Mouse (Mus musculus) G1E (cell line): ENCODE data around the gene Sub1. TPM values are rescaled to one million over a fixed set of nuclear protein-coding genes. Genes with fewer than 3 reads are reported as not detected.

ENCODE experiments used
- ATAC-seq: 2 replicates; pipeline ENCODE4 v1.8.0; 2016; ENCODE audit warnings: mild to moderate bottlenecking; ENCODE audit not compliant: insufficient number of reproducible peaks, poor library complexity, low FRiP score, severe bottlenecking; ENCODE audit errors: extremely low read depth
- DNase-seq: peaks from one replicate; pipeline ENCODE4 v3.0.0; 2012; ENCODE audit warnings: low spot score
- H3K27me3 ChIP-seq: 2 replicates; pipeline ENCODE4 v1.6.1; 2012; ENCODE audit warnings: mild to moderate bottlenecking, low read length, inconsistent platforms; ENCODE audit not compliant: insufficient read depth
- H3K36me3 ChIP-seq: replicated peaks from 2 replicates; pipeline ENCODE3; 2012; ENCODE audit warnings: mild to moderate bottlenecking, inconsistent platforms
- H3K4me1 ChIP-seq: 2 replicates; pipeline ENCODE4 v1.6.1; 2012; ENCODE audit warnings: low read depth, low read length, inconsistent platforms, mixed read lengths; ENCODE audit not compliant: insufficient read depth
- H3K4me3 ChIP-seq: 2 replicates; pipeline ENCODE4 v1.5.1; 2012; ENCODE audit warnings: low read depth, mild to moderate bottlenecking, inconsistent platforms, low read length, moderate library complexity, mixed read lengths
- H3K9me3 ChIP-seq: replicated peaks from 2 replicates; pipeline ENCODE4 v1.6.1; 2012; ENCODE audit warnings: inconsistent platforms
- CTCF ChIP-seq: IDR thresholded peaks from 2 replicates; pipeline ENCODE4 v1.5.1; 2012; ENCODE audit warnings: low read depth, low read length, inconsistent platforms, mixed read lengths
- GATA1 ChIP-seq: IDR thresholded peaks from 2 replicates; pipeline ENCODE4 v1.6.1; 2012; ENCODE audit warnings: borderline replicate concordance, low read length, inconsistent platforms, mixed read lengths
- GATA2 ChIP-seq: IDR thresholded peaks from 2 replicates; pipeline ENCODE4 v1.6.1; 2012; ENCODE audit warnings: low read depth, low read length, inconsistent platforms, borderline replicate concordance
- POLR2AphosphoS5 ChIP-seq: IDR thresholded peaks from 2 replicates; pipeline ENCODE4 v1.6.1; 2012; ENCODE audit warnings: low read depth, low read length, inconsistent platforms; ENCODE audit not compliant: insufficient replicate concordance
- TAL1 ChIP-seq: conservative IDR thresholded peaks from 2 replicates; pipeline ENCODE4 v1.6.1; 2012; ENCODE audit warnings: low read depth, low read length, inconsistent platforms, mixed read lengths
- polyA plus RNA-seq: library from polyadenylated mRNA; stranded (reverse); fragments of >175 nt; gene quantifications from 2 replicates; pipeline ENCODE4 v1.2.3, GENCODE M21; 2012
- total RNA-seq, 2 experiments: library from RNA; stranded (forward) in 1 of 2; stranded (reverse) in 1 of 2; fragments of 200-1000 nt in 1 of 2; fragments of >200 nt in 1 of 2; fragmentation: Nextera tagmentation in 1 of 2; gene quantifications; 2 replicates each; pipeline ENCODE4 v1.2.3; 2014 to 2017

Sub1 gene
- total and polyA plus RNA-seq, 3 experiments, result 28.4 to 945 (median 308) TPM

DNA sequence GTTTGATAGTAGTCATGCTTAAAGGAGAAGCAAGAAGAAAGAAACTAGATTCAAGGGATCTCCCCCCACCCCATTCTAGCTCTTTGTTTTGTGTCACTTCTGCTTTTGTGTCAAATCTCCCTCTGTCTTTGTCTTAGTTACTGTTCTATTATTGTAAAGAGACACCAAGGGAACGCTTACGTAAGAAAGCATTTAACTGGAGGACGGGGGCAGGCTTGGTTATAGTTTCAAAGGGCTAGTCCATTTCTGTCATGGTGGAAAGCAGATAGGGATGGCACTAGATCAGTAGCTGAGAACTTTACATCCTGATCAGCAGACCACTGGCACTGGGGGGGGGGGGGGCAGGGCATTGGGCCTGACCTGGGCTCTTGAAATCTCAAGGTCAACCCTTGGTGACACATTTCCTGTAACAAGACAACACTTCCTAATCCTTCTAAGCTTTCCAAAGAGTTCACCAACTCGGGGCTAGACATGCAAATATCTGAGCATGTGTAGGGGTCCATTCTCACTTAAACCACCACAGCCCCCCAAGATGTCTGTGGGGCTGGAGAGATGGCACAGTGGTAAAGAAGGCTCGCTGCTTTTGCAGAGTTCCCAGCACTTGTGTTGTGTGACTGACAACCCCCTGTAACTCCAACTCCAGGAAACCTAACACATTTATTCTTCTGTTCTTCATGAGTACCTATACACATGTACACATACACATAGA lies 17.6 kb upstream of the Sub1 start:
- H3K4me1 ChIP-seq, result 0 out of 2 replicates have a peak, but pooled peaks cover 2% of the 10 kb centered on the region
- no peak overlapping the region for H3K4me3 ChIP-seq
- no peak for TF ChIP-seq POLR2AphosphoS5
- TF ChIP-seq GATA1, result no peak
- TF ChIP-seq GATA2, result no peak
- no peak for TF ChIP-seq CTCF
- TF ChIP-seq TAL1, result no peak
- H3K36me3 ChIP-seq, result no peaks in the 10 kb centered on the region
- ATAC-seq (no peak), DNase-seq (no peak)
- H3K9me3 ChIP-seq, result no peaks in the 10 kb centered on the region
- H3K27me3 ChIP-seq, result peaks cover 38% of the 10 kb centered on the region

- TF ChIP-seq TAL1 (no peak), POLR2AphosphoS5 (no peak)
- Histone ChIP-seq H3K4me1 (0 out of 2 replicates have a peak, but pooled peaks cover 5% of the 10 kb centered on the region), H3K36me3 (no peaks in the 10 kb centered on the region), H3K4me3 (no peak overlapping the region), H3K9me3 (no peaks in the 10 kb centered on the region), H3K27me3 (peaks cover 40% of the 10 kb centered on the region)
- DNase-seq, result no peak
- ATAC-seq, result no peak
Measured at GRCm38 (mm10) chr15:12013532-12014196, 16.9 kb upstream of the Sub1 start.

GRCm38 (mm10) chr15:12010602-12011044 lies 13.8 kb upstream of the Sub1 start:
- Histone ChIP-seq H3K4me3 (no peak overlapping the region), H3K36me3 (no peaks in the 10 kb centered on the region), H3K27me3 (peaks cover 53% of the 10 kb centered on the region), H3K9me3 (no peaks in the 10 kb centered on the region), H3K4me1 (0 out of 2 replicates have a peak, but pooled peaks cover 6% of the 10 kb centered on the region)
- no peak for DNase-seq
- TF ChIP-seq CTCF, result no peak
- no peak for ATAC-seq

- H3K27me3 ChIP-seq, result peaks cover 56% of the 10 kb centered on the region
- TF ChIP-seq TAL1 (no peak), POLR2AphosphoS5 (no peak), CTCF (no peak), GATA2 (no peak), GATA1 (no peak)
- no peak for DNase-seq
- no peak for ATAC-seq
- H3K4me3 ChIP-seq, result no peak overlapping the region
- 0 out of 2 replicates have a peak, but pooled peaks cover 6% of the 10 kb centered on the region for H3K4me1 ChIP-seq
- no peaks in the 10 kb centered on the region for H3K36me3 ChIP-seq
- no peaks in the 10 kb centered on the region for H3K9me3 ChIP-seq
Measured at GRCm38 (mm10) chr15:12009712-12010601, 13.2 kb upstream of the Sub1 start.

GRCm38 (mm10) chr15:12008894-12009293 lies 12.1 kb upstream of the Sub1 start:
- ATAC-seq, result no peak
- no peaks in the 10 kb centered on the region for H3K36me3 ChIP-seq
- H3K9me3 ChIP-seq, result no peaks in the 10 kb centered on the region
- H3K4me3 ChIP-seq, result no peak overlapping the region
- no peak for DNase-seq
- peaks cover 61% of the 10 kb centered on the region for H3K27me3 ChIP-seq
- 0 out of 2 replicates have a peak, but pooled peaks cover 6% of the 10 kb centered on the region for H3K4me1 ChIP-seq
- TF ChIP-seq TAL1, result no peak
- TF ChIP-seq CTCF, result no peak
- no peak for TF ChIP-seq GATA2
- TF ChIP-seq POLR2AphosphoS5, result no peak
- TF ChIP-seq GATA1, result no peak
